Mouse (Mus musculus): Measurements from ENCODE around the gene Trim69.
"Not testable (repeated sequence)": the region's sequence is repeated elsewhere in the genome, so short reads cannot be mapped to it uniquely, and the experiment has no call there.

Gene Trim69

GRCm38 (mm10) chr2:122217075-122217474, 56.6 kb downstream of the Trim69 start:
- DNase-seq, result not testable (repeated sequence)

GRCm38 (mm10) chr2:122218234-122218633, 57.7 kb downstream of the Trim69 start:
- no peak for DNase-seq

GRCm38 (mm10) chr2:122221378-122221777, 60.9 kb downstream of the Trim69 start:
- DNase-seq, result no peak

- DNase-seq, result no peak
Observed at GRCm38 (mm10) chr2:122221798-122222197, 61.3 kb downstream of the Trim69 start.

GRCm38 (mm10) chr2:122222272-122222671, 61.8 kb downstream of the Trim69 start:
- DNase-seq, result no peak

GRCm38 (mm10) chr2:122223654-122224053, 63.2 kb downstream of the Trim69 start:
- DNase-seq, result no peak
